Mouse (Mus musculus): ENCODE data around the gene Mthfd1.
"Not testable (repeated sequence)": the region's sequence is repeated elsewhere in the genome, so short reads cannot be mapped to it uniquely, and the experiment has no call there.

Gene Mthfd1

DNA sequence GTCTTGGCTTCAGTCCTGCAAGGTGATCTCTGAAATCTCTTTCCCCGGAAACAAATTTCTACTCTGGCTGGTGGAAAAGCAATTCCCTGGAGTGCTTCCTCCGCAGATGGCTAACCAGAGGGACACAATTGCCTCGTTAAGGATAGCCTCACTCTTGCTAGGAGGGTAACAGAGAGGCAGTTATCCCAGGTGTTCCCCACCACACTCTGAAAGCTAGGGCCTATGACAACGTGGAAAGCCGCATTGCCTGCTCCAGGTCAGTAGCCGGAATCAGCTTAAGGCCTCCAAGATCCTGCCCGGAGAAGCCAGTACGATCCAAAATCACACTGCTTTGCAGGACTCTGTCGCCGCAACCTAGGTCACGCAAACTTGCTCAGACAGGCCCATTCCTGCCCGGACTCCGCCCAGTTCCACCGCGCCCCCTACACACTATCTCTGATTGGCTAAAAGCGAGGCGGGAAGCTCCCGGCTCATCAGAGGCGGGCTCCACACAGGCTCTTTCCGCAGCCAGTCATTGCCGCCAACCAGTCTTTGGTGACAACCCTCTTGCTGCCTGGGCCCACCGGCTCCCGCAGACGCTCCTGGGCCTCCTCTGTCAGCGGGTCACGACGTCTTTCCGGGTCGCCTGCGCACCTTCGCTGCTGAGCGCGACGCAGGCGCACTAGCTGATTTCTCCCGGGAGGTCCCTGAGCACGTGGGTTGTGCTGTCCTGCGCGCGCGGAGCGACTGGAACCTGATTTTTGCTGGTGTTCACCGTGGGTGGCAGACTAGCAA is at the start of gene Mthfd1:
Mthfd1 (plus strand) TSS at position 574 of the 774 bp plus-strand sequence.
- H3K4me1 ChIP-seq (replicated peaks; ENCODE audit: low read depth, low read length) = peaks cover 71% of the 10 kb centered on the region
- peak within 1 kb of the TSS; percentile 97 for H3K4me3 ChIP-seq (replicated peaks; ENCODE audit: low read length)
- peaks cover 24% of the 10 kb centered on the region for H3K36me3 ChIP-seq (ENCODE audit: insufficient read depth, low read length)
- TF ChIP-seq CTCF (conservative IDR thresholded peaks at IDR 0.05; ENCODE audit: low read length) (no peak), POU5F1 (IDR thresholded peaks at IDR 0.05; ENCODE audit: borderline replicate concordance, low read length) (no peak), NANOG (IDR thresholded peaks at IDR 0.05; ENCODE audit: borderline replicate concordance, low read length) (peak; percentile 86)
- no peaks in the 10 kb centered on the region for H3K27me3 ChIP-seq (ENCODE audit: insufficient read depth, low read length)
- no peaks in the 10 kb centered on the region for H3K9me3 ChIP-seq (ENCODE audit: low read length)

DNA sequence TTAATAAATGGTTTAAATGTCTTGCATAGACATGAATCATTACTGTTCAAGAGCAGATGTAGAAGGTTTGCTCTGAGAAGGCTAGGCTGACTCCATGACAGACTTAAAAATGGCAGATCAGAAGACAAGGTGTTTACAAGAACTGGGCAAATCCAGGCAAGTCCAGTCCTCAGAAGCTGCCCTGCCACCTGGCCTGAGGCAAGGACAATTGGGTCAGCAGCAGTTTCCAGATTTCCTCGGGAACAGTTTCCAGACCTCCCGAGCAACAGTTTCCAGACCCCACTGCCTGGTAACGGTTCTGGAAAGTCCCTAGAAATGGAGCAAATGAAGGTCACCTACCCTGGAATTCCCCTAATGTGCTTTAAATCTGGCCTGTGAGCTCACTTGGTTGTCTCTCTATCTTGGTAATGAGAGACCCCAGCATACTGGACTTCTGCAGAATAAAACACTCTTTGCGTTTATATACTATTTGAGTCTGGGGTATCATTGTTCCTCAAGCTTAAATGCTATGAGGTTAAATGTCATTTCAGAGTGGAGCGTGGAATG is 45.6 kb upstream of the Mthfd1 start:
- Histone ChIP-seq H3K4me1 (replicated peaks; ENCODE audit: low read depth, low read length) (peaks cover 36% of the 10 kb centered on the region), H3K4me3 (replicated peaks; ENCODE audit: low read length) (no peak overlapping the region), H3K27me3 (ENCODE audit: insufficient read depth, low read length) (no peaks in the 10 kb centered on the region), H3K36me3 (ENCODE audit: insufficient read depth, low read length) (no peaks in the 10 kb centered on the region), H3K9me3 (ENCODE audit: low read length) (no peaks in the 10 kb centered on the region)
- TF ChIP-seq POU5F1 (IDR thresholded peaks at IDR 0.05; ENCODE audit: borderline replicate concordance, low read length) = no peak
- no peak for TF ChIP-seq NANOG (IDR thresholded peaks at IDR 0.05; ENCODE audit: borderline replicate concordance, low read length)
- TF ChIP-seq CTCF (conservative IDR thresholded peaks at IDR 0.05; ENCODE audit: low read length) = no peak

DNA sequence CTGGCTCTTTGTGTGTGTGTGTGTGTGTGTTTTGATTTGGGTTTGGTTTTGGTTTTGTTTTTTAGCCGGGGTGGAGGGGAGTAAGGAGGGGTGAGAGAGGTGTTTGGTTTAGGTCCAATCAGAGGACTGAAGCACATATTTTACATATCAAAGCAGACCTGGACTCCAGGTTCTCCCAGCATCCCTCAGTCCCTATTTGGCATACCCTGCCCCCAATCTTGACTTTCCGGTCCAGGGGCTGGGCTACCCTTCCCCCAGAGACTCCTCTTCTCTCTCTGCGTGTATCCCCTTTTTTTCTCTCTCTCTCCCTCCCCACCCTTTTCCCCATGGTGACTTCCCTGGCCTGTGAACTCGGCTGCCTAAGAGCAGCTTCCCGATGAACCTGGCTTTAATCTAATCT is 40.0 kb upstream of the Mthfd1 start:
- H3K27me3 ChIP-seq (ENCODE audit: insufficient read depth, low read length) = no peaks in the 10 kb centered on the region
- no peaks in the 10 kb centered on the region for H3K36me3 ChIP-seq (ENCODE audit: insufficient read depth, low read length)
- H3K9me3 ChIP-seq (ENCODE audit: low read length) = no peaks in the 10 kb centered on the region
- H3K4me3 ChIP-seq (replicated peaks; ENCODE audit: low read length) = peak overlapping the region; percentile 86
- H3K4me1 ChIP-seq (replicated peaks; ENCODE audit: low read depth, low read length) = peaks cover 72% of the 10 kb centered on the region
- TF ChIP-seq POU5F1 (IDR thresholded peaks at IDR 0.05; ENCODE audit: borderline replicate concordance, low read length) (no peak), CTCF (conservative IDR thresholded peaks at IDR 0.05; ENCODE audit: low read length) (no peak), NANOG (IDR thresholded peaks at IDR 0.05; ENCODE audit: borderline replicate concordance, low read length) (no peak)

DNA sequence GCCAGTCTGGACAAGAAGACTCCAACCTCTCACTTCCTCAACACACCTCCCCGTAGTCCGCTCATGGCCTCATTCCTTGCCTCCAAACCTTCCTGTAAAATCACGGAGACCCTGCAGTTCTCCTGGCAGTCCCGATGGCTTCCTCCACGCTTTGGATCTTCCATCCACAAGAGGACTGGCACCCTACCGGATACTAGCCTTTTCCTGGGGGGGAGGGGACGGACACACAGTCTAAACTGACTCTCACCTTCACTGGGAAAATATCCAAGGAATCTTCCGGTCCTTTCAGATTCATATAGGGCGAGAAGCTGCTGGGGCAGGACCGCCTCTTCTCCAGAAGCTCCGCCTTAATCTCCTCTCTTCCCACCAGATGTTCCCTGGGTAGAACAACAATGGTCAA is 38.4 kb upstream of the Mthfd1 start:
- H3K27me3 ChIP-seq (ENCODE audit: insufficient read depth, low read length) = no peaks in the 10 kb centered on the region
- H3K4me3 ChIP-seq (replicated peaks; ENCODE audit: low read length) = peak overlapping the region; percentile 86
- H3K9me3 ChIP-seq (ENCODE audit: low read length) = no peaks in the 10 kb centered on the region
- H3K4me1 ChIP-seq (replicated peaks; ENCODE audit: low read depth, low read length) = peaks cover 82% of the 10 kb centered on the region
- TF ChIP-seq POU5F1 (IDR thresholded peaks at IDR 0.05; ENCODE audit: borderline replicate concordance, low read length) (no peak), NANOG (IDR thresholded peaks at IDR 0.05; ENCODE audit: borderline replicate concordance, low read length) (no peak), CTCF (conservative IDR thresholded peaks at IDR 0.05; ENCODE audit: low read length) (no peak)
- H3K36me3 ChIP-seq (ENCODE audit: insufficient read depth, low read length) = no peaks in the 10 kb centered on the region

DNA sequence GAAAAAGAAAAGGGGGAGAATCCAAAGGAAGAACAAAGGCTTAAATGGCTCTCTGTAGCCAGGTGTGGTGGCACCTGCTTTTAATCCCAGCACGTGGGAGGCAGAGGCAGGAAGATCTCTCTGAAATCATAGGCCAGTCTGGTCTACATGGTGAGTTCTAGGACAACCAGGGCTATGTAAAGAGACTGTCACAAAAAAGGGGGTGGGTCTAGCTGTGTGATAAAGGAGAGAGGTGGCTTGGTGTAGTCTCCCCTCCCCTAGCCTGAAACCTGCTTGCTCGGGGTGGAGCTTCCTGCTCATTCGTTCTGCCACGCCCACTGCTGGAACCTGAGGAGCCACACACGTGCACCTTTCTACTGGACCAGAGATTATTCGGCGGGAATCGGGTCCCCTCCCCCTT is 33.0 kb upstream of the Mthfd1 start:
- Histone ChIP-seq H3K4me3 (replicated peaks; ENCODE audit: low read length) (0 out of 2 replicates have a peak overlapping the region, but pooled peaks have one; percentile 37), H3K4me1 (replicated peaks; ENCODE audit: low read depth, low read length) (peaks cover 45% of the 10 kb centered on the region)
- not testable (repeated sequence) for H3K9me3 ChIP-seq (ENCODE audit: low read length); H3K27me3 ChIP-seq (ENCODE audit: insufficient read depth, low read length); H3K36me3 ChIP-seq (ENCODE audit: insufficient read depth, low read length)

DNA sequence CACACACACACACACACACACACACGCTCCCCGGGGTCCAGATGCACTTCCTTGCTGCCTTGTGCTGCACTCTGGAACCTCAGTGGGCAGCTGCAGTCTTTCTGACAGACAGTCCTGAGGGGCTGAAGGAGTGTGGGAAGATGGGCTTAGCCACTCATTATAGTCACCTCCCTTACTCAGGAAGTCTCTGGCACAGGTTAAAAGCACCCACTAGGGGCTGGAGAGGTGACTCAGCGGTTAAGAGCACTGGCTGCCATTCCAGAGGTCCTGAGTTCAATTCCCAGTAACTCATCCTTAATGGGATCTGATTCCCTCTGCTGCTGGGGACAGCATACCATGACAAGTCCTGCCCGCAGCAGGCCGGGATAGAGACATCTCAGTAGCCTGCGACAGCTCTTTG is 24.5 kb upstream of the Mthfd1 start:
- Histone ChIP-seq H3K4me1 (replicated peaks; ENCODE audit: low read depth, low read length) (peaks cover 44% of the 10 kb centered on the region), H3K9me3 (ENCODE audit: low read length) (no peaks in the 10 kb centered on the region), H3K4me3 (replicated peaks; ENCODE audit: low read length) (peak overlapping the region; percentile 63), H3K36me3 (ENCODE audit: insufficient read depth, low read length) (peaks cover 39% of the 10 kb centered on the region), H3K27me3 (ENCODE audit: insufficient read depth, low read length) (no peaks in the 10 kb centered on the region)
- TF ChIP-seq POU5F1 (IDR thresholded peaks at IDR 0.05; ENCODE audit: borderline replicate concordance, low read length) = no peak

DNA sequence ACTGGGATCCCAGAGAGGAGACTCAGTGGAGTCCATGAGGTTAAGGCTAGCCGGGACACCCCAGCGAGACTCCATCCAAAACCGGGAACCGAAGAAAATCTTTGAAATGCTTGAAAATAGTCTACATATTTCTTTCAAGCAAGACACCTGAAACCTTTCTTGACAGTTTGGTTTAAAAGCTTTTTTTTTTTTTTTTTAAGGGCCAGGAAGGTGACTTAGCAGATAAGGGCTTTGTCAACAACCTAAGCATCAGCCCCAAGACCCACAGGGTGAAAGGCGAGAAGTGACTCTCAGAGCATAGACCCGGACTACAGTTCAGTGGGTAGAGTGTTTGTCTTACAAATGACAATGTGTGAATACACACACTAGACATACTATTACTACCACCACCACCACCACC is 19.8 kb upstream of the Mthfd1 start:
- no peak for TF ChIP-seq CTCF (conservative IDR thresholded peaks at IDR 0.05; ENCODE audit: low read length)
- TF ChIP-seq NANOG (IDR thresholded peaks at IDR 0.05; ENCODE audit: borderline replicate concordance, low read length) = no peak
- TF ChIP-seq POU5F1 (IDR thresholded peaks at IDR 0.05; ENCODE audit: borderline replicate concordance, low read length) = no peak
- Histone ChIP-seq H3K4me3 (replicated peaks; ENCODE audit: low read length) (no peak overlapping the region), H3K9me3 (ENCODE audit: low read length) (no peaks in the 10 kb centered on the region), H3K27me3 (ENCODE audit: insufficient read depth, low read length) (no peaks in the 10 kb centered on the region), H3K36me3 (ENCODE audit: insufficient read depth, low read length) (peaks cover 28% of the 10 kb centered on the region), H3K4me1 (replicated peaks; ENCODE audit: low read depth, low read length) (peaks cover 46% of the 10 kb centered on the region)

DNA sequence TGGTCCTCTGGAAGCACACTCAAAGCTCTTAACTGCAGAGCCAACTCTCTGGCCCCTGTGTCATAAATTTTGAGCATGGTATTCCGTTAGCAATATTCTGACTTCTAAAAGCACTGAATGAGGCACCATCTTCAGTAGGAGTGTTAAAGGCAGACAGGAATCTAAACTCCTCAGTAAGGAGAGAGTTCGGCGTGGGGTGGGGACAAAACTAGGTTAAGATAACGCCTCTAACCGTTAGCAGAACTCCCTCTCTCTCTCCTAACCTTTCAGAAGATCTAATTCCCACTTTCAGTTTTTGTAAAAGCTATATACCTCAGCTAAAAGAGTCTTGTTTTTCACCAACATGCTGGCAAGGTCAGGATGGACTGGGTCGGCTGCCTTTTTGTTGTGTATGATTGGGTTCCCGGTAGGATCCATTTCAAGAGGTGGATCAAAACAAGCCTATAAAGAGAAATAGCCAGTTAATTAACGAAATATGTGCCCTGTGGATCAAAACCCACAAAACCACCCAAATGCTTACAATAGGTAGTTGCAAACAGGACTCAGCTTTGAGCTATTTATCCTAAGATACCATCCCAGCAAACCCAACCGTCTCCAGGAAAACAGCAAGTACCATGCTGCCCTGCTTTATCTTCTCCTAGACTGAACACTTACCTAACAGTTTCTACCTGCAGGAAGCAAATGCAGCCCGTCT is 15.8 kb upstream of the Mthfd1 start:
- Histone ChIP-seq H3K4me1 (replicated peaks; ENCODE audit: low read depth, low read length) (peaks cover 35% of the 10 kb centered on the region), H3K27me3 (ENCODE audit: insufficient read depth, low read length) (no peaks in the 10 kb centered on the region), H3K4me3 (replicated peaks; ENCODE audit: low read length) (no peak overlapping the region), H3K36me3 (ENCODE audit: insufficient read depth, low read length) (no peaks in the 10 kb centered on the region), H3K9me3 (ENCODE audit: low read length) (no peaks in the 10 kb centered on the region)
- TF ChIP-seq NANOG (IDR thresholded peaks at IDR 0.05; ENCODE audit: borderline replicate concordance, low read length) = no peak
- no peak for TF ChIP-seq POU5F1 (IDR thresholded peaks at IDR 0.05; ENCODE audit: borderline replicate concordance, low read length)
- no peak for TF ChIP-seq CTCF (conservative IDR thresholded peaks at IDR 0.05; ENCODE audit: low read length)

All from E14TG2a.4 (cell line).